Comparison of ENCODE assay signal across 9 mouse cellular contexts in the genomic region with DNA sequence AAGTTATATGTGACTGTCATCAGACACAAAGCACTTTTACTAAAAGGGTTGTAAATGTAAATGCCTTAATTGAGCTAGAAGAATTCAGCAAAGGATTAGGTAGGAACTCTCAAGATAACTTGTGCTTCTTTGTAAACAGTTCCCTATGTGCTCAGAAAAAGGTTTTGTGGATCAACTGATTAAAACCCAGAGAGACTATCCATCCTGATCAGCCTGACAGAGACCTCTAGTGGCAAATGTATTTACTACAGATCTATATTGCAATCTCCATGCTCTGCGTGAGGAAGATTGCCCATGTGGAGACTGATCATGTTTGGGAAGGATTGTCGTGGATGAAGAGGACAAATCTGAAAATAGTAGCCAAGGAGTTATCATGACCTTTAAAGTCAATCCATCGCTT. TPM values are rescaled to one million over a fixed set of nuclear protein-coding genes. Genes with fewer than 3 reads are reported as not detected.
A peak's percentile ranks its signal among the peaks of the same experiment; 100 is the strongest.
DNase-seq lines count a peak whose midpoint lies in the region; ATAC-seq lines count a peak whose summit lies in the region.
"Had no signal": no experiment of that assay in that cellular context is flagged by ENCODE, and none has a peak within 500 bp of the region (broad histone marks: within the 10 kb centered on the region; RNA-seq: fewer than 3 reads in every experiment).

No protein-coding gene starts in this region.

- H3K4me2 ChIP-seq in hindbrain, embryonic 11.5 days (replicated peaks; ENCODE audit: low read depth, low read length) = no peak overlapping the region
- H3K4me2 ChIP-seq: limb, embryonic 12.5 days had no signal

- H3K4me3 ChIP-seq in hindbrain, embryonic 11.5 days (ENCODE audit: low read depth, low read length) = no peak overlapping the region
- no peak overlapping the region for H3K4me3 ChIP-seq in hindbrain, embryonic 10.5 days
- H3K4me3 ChIP-seq: limb, embryonic 12.5 days had no signal

- H3K9ac ChIP-seq in hindbrain, embryonic 11.5 days (ENCODE audit: low read depth, low read length) = no peak overlapping the region
- H3K9ac ChIP-seq: limb, embryonic 12.5 days had no signal

- no peaks in the 10 kb centered on the region for H3K9me3 ChIP-seq in hindbrain, embryonic 11.5 days (ENCODE audit: control insufficient read depth, low read length)
- no peaks in the 10 kb centered on the region for H3K9me3 ChIP-seq in hindbrain, embryonic 10.5 days
- H3K9me3 ChIP-seq: limb, embryonic 12.5 days had no signal

- 25% methylated on average over 3 of the region's 3 CpGs for WGBS in hindbrain, embryonic 11.5 days
- WGBS in hindbrain, embryonic 10.5 days = 24% methylated on average over 3 of the region's 3 CpGs

- DNase-seq in hindbrain, embryonic 11.5 days (ENCODE audit: low spot score) = peak; percentile 43
- DNase-seq in hindbrain, embryonic 10.5 days (ENCODE audit: low spot score) = no peak
- peak; percentile 52 for DNase-seq in thymus, postnatal 0 days (ENCODE audit: low spot score)
- no peak for DNase-seq in thymus, postnatal 36 days
- DNase-seq in ovary, adult 18-20 months (ENCODE audit: low spot score) = no peak
- no peak for DNase-seq in urinary bladder, adult 2 months (ENCODE audit: low spot score)
- DNase-seq in natural killer cell, adult 2 months (ENCODE audit: low spot score in 2 of 2) = no peak

- H3K36me3 ChIP-seq in hindbrain, embryonic 11.5 days (ENCODE audit: control insufficient read depth, insufficient read depth, low read length) = no peaks in the 10 kb centered on the region
- H3K36me3 ChIP-seq in hindbrain, embryonic 10.5 days = peaks cover 2% of the 10 kb centered on the region; the same call in 1 of the 2 replicates

- ATAC-seq in hindbrain, embryonic 11.5 days (ENCODE audit: low FRiP score) = no peak
- ATAC-seq in inflammation-experienced regulatory T-cells, adult 6 months = peak; percentile 79

- H3K4me1 ChIP-seq in hindbrain, embryonic 11.5 days (replicated peaks; ENCODE audit: control insufficient read depth, insufficient read depth, low read length) = no peaks in the 10 kb centered on the region
- H3K4me1 ChIP-seq in hindbrain, embryonic 10.5 days (replicated peaks) = no peaks in the 10 kb centered on the region
- H3K4me1 ChIP-seq: limb, embryonic 12.5 days had no signal

- H3K27me3 ChIP-seq in hindbrain, embryonic 11.5 days (ENCODE audit: control insufficient read depth, insufficient read depth, low read length) = no peaks in the 10 kb centered on the region
- H3K27me3 ChIP-seq in hindbrain, embryonic 10.5 days (ENCODE audit: insufficient read depth, poor library complexity, severe bottlenecking) = no peaks in the 10 kb centered on the region
- H3K27me3 ChIP-seq: limb, embryonic 12.5 days had no signal

- H3K27ac ChIP-seq in hindbrain, embryonic 11.5 days (ENCODE audit: low read depth, low read length) = no peak overlapping the region
- no peak overlapping the region for H3K27ac ChIP-seq in hindbrain, embryonic 10.5 days
- H3K27ac ChIP-seq: limb, embryonic 12.5 days had no signal

RNA-seq across cellular contexts. Expression of gene Ccnl1, which starts 19.8 kb away (rescaled TPM):
- 121 and 124 TPM in 2 replicates for polyA plus RNA-seq in hindbrain, embryonic 11.5 days (2014; fragmentation: Nextera tagmentation; extraction: Ambion mirVana)
- 84.6 and 104 TPM in 2 replicates for polyA plus RNA-seq in hindbrain, embryonic 10.5 days (2016; fragmentation: Nextera tagmentation; extraction: Ambion mirVana)
- 153 and 155 TPM in 2 replicates for polyA plus RNA-seq in thymus, postnatal 0 days (2015; fragmentation: Nextera tagmentation; extraction: Ambion mirVana)
- 10 to 100 TPM; 57.7 to 79.7 (median 59.5) TPM for polyA plus RNA-seq in inflammation-experienced regulatory T-cells, adult 6 months (2017; shearing (Covaris generic))
- polyA plus RNA-seq in urinary bladder, adult 2 months (2012; rRNA removed) = 86.0 and 114 TPM in 2 replicates

Comparison
In these comparisons a context has a peak if more than half of its experiments do, and no peak if none do; other contexts are left out.
1. DNase-seq: peak in hindbrain, embryonic 11.5 days (single experiment) and thymus, postnatal 0 days (single experiment); none in hindbrain, embryonic 10.5 days (single experiment), thymus, postnatal 36 days (0 of 2), ovary, adult 18-20 months (single experiment), urinary bladder, adult 2 months (single experiment) and natural killer cell, adult 2 months (0 of 2).